Mouse (Mus musculus) bone marrow, adult 2 months (tissue): ENCODE measurements around the gene Mybph.

ENCODE experiments used
- CTCF ChIP-seq: fragments of 200-500 bp; IDR thresholded peaks from 2 replicates; pipeline ENCODE4 v1.5.1; 2011; ENCODE audit warnings: low read length, control low read depth; ENCODE audit not compliant: control insufficient read depth, insufficient read depth
- POLR2A ChIP-seq: fragments of 200-500 bp; IDR thresholded peaks from 2 replicates; pipeline ENCODE4 v1.6.1; 2011; ENCODE audit warnings: low read depth, mild to moderate bottlenecking, control low read depth, low read length, borderline replicate concordance; ENCODE audit not compliant: control insufficient read depth

DNA sequence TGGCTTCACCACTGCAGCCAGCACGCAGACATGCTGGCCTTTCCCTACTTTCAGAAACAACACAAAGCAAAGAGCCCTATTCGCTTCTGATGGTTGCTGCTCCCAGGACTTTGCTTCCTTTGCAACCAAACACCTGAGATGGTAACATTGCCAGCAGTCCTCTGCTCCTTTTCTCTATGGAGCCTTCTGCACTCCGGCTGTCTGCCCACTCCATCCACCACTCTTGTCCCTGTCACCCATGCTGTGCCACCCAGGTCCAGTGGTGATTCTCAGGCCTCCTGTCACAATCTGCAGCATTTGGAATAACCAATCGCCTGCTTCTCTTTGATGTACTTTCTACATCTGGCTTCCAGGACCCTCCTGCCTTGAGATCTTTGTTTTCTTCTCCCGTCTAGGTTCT, 32.1 kb downstream of the Mybph start:
- TF ChIP-seq CTCF: no peak
- TF ChIP-seq POLR2A: no peak
